22 mouse cellular contexts compared by ENCODE assay signal in the genomic region with DNA sequence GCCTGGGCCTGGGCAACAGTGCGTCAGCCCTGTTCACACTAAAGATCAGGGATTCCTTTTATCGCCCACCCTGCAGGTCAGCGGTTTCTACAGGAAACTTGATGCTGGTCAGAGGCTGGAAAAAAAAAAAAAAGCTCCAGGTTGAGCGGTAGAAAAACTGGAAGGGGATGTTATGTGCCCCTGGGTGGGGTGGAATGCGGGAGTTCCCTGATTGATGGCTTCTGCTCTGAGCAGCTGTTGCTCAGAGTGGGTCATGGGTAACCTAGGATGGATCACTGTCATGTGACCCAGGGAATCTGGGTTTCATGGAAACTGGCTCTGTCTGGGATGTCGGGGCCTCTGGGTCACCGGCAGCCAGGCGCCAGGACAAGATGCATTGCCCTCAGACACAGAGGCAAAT. TPM values are rescaled to one million over a fixed set of nuclear protein-coding genes. Genes with fewer than 3 reads are reported as not detected.
A peak's percentile ranks its signal among the peaks of the same experiment; 100 is the strongest.
DNase-seq lines count a peak whose midpoint lies in the region; ATAC-seq lines count a peak whose summit lies in the region.
"Had no signal": no experiment of that assay in that cellular context is flagged by ENCODE, and none has a peak within 500 bp of the region (broad histone marks: within the 10 kb centered on the region; RNA-seq: fewer than 3 reads in every experiment).

No protein-coding gene starts in this region.

- ATAC-seq in hindbrain, embryonic 11.5 days (ENCODE audit: low FRiP score) = no peak
- ATAC-seq in hindbrain, embryonic 14.5 days (ENCODE audit: low FRiP score) = no peak
- ATAC-seq in neural tube, embryonic 15.5 days (ENCODE audit: low FRiP score) = no peak
- 0 out of 2 replicates have a peak, but pooled peaks have one; percentile 22 for ATAC-seq in embryonic facial prominence, embryonic 13.5 days (ENCODE audit: insufficient number of reproducible peaks, insufficient read depth, low FRiP score, low TSS enrichment, low read depth)
- ATAC-seq in liver, embryonic 11.5 days (replicated peaks; ENCODE audit: low FRiP score) = no peak
- ATAC-seq: CD4-positive, CD25-positive, alpha-beta regulatory T cell, adult 4 months; forebrain, embryonic 14.5 days; hindbrain, embryonic 16.5 days; intestine, embryonic 15.5 days had no signal

- DNase-seq in hindbrain, embryonic 11.5 days (ENCODE audit: low spot score) = no peak
- DNase-seq in hindbrain, embryonic 14.5 days (ENCODE audit: low spot score) = no peak
- peak; percentile 34 for DNase-seq in neural tube, embryonic 10.5 days (ENCODE audit: extremely low spot score, low spot score)
- DNase-seq in liver, embryonic 11.5 days (ENCODE audit: low spot score) = no peak
- DNase-seq in heart, adult 9 months (ENCODE audit: low spot score in 2 of 2) = no peak
- no peak for DNase-seq in right cerebral cortex, postnatal 4 days
- DNase-seq: adrenal gland, postnatal 14 days; cerebellum, adult 9-10 months; heart, postnatal 4 days; kidney, adult 9 months; liver, embryonic 13.5 days; lung, adult 2 months; lung, postnatal 14 days had no signal

- no peak overlapping the region for H3K27ac ChIP-seq in hindbrain, embryonic 11.5 days (ENCODE audit: low read depth, low read length)
- H3K27ac ChIP-seq in hindbrain, embryonic 14.5 days = no peak overlapping the region
- no peak overlapping the region for H3K27ac ChIP-seq in neural tube, embryonic 15.5 days (replicated peaks)
- H3K27ac ChIP-seq in embryonic facial prominence, embryonic 13.5 days = no peak overlapping the region
- H3K27ac ChIP-seq in liver, embryonic 11.5 days (ENCODE audit: low read depth, low read length) = no peak overlapping the region
- H3K27ac ChIP-seq: heart, embryonic 10.5 days; intestine, embryonic 15.5 days; layer of hippocampus, adult 2 months; liver, embryonic 13.5 days; midbrain, embryonic 12.5 days had no signal

- no peak overlapping the region for H3K4me3 ChIP-seq in hindbrain, embryonic 11.5 days (ENCODE audit: low read depth, low read length)
- H3K4me3 ChIP-seq in hindbrain, embryonic 14.5 days (replicated peaks; ENCODE audit: low read length) = no peak overlapping the region
- H3K4me3 ChIP-seq in neural tube, embryonic 15.5 days (replicated peaks) = no peak overlapping the region
- no peak overlapping the region for H3K4me3 ChIP-seq in embryonic facial prominence, embryonic 13.5 days
- H3K4me3 ChIP-seq in liver, embryonic 11.5 days (ENCODE audit: low read depth, low read length) = no peak overlapping the region
- H3K4me3 ChIP-seq: heart, embryonic 10.5 days; intestine, embryonic 15.5 days; layer of hippocampus, adult 2 months; liver, embryonic 13.5 days; midbrain, embryonic 12.5 days had no signal

- H3K9me3 ChIP-seq in hindbrain, embryonic 11.5 days (ENCODE audit: control insufficient read depth, low read length) = no peaks in the 10 kb centered on the region
- H3K9me3 ChIP-seq in hindbrain, embryonic 14.5 days (ENCODE audit: control insufficient read depth, low read length) = no peaks in the 10 kb centered on the region
- no peaks in the 10 kb centered on the region for H3K9me3 ChIP-seq in neural tube, embryonic 15.5 days (replicated peaks)
- no peaks in the 10 kb centered on the region for H3K9me3 ChIP-seq in embryonic facial prominence, embryonic 13.5 days
- H3K9me3 ChIP-seq in liver, embryonic 11.5 days (ENCODE audit: control insufficient read depth, low read length) = no peaks in the 10 kb centered on the region
- H3K9me3 ChIP-seq: heart, embryonic 10.5 days; intestine, embryonic 15.5 days; liver, embryonic 13.5 days; midbrain, embryonic 12.5 days had no signal

- no peaks in the 10 kb centered on the region for H3K36me3 ChIP-seq in hindbrain, embryonic 11.5 days (ENCODE audit: control insufficient read depth, insufficient read depth, low read length)
- H3K36me3 ChIP-seq in hindbrain, embryonic 14.5 days (replicated peaks; ENCODE audit: control insufficient read depth, insufficient read depth) = no peaks in the 10 kb centered on the region
- H3K36me3 ChIP-seq in neural tube, embryonic 15.5 days = no peaks in the 10 kb centered on the region
- no peaks in the 10 kb centered on the region for H3K36me3 ChIP-seq in embryonic facial prominence, embryonic 13.5 days
- H3K36me3 ChIP-seq in liver, embryonic 11.5 days (ENCODE audit: control insufficient read depth, insufficient read depth, low read length) = no peaks in the 10 kb centered on the region
- H3K36me3 ChIP-seq: intestine, embryonic 15.5 days; liver, embryonic 13.5 days had no signal

- no peaks in the 10 kb centered on the region for H3K27me3 ChIP-seq in hindbrain, embryonic 11.5 days (ENCODE audit: control insufficient read depth, insufficient read depth, low read length)
- no peaks in the 10 kb centered on the region for H3K27me3 ChIP-seq in hindbrain, embryonic 14.5 days (ENCODE audit: control insufficient read depth, insufficient read depth, low read length)
- H3K27me3 ChIP-seq in neural tube, embryonic 15.5 days (replicated peaks) = no peaks in the 10 kb centered on the region
- no peaks in the 10 kb centered on the region for H3K27me3 ChIP-seq in embryonic facial prominence, embryonic 13.5 days
- H3K27me3 ChIP-seq in liver, embryonic 11.5 days (replicated peaks; ENCODE audit: control insufficient read depth, insufficient read depth, low read length) = no peaks in the 10 kb centered on the region
- H3K27me3 ChIP-seq: intestine, embryonic 15.5 days; liver, embryonic 13.5 days; midbrain, embryonic 12.5 days had no signal

- WGBS in hindbrain, embryonic 11.5 days = 69% methylated on average over 8 of the region's 8 CpGs
- 69% methylated on average over 8 of the region's 8 CpGs for WGBS in hindbrain, embryonic 14.5 days
- 75% methylated on average over 8 of the region's 8 CpGs for WGBS in neural tube, embryonic 15.5 days
- 61% methylated on average over 8 of the region's 8 CpGs for WGBS in embryonic facial prominence, embryonic 13.5 days
- 57% methylated on average over 8 of the region's 8 CpGs for WGBS in liver, embryonic 11.5 days

- no peak overlapping the region for H3K4me2 ChIP-seq in hindbrain, embryonic 11.5 days (replicated peaks; ENCODE audit: low read depth, low read length)
- H3K4me2 ChIP-seq in hindbrain, embryonic 14.5 days (replicated peaks) = no peak overlapping the region
- no peak overlapping the region for H3K4me2 ChIP-seq in neural tube, embryonic 15.5 days
- H3K4me2 ChIP-seq in embryonic facial prominence, embryonic 13.5 days = no peak overlapping the region
- no peak overlapping the region for H3K4me2 ChIP-seq in liver, embryonic 11.5 days
- H3K4me2 ChIP-seq: intestine, embryonic 15.5 days; liver, embryonic 13.5 days; midbrain, embryonic 12.5 days had no signal

- H3K9ac ChIP-seq in hindbrain, embryonic 11.5 days (ENCODE audit: low read depth, low read length) = 0 out of 2 replicates have a peak overlapping the region, but pooled peaks have one; percentile 20
- no peak overlapping the region for H3K9ac ChIP-seq in hindbrain, embryonic 14.5 days
- no peak overlapping the region for H3K9ac ChIP-seq in neural tube, embryonic 15.5 days (replicated peaks)
- H3K9ac ChIP-seq in embryonic facial prominence, embryonic 13.5 days = no peak overlapping the region
- H3K9ac ChIP-seq in liver, embryonic 11.5 days (ENCODE audit: low read depth, low read length) = no peak overlapping the region
- H3K9ac ChIP-seq: intestine, embryonic 15.5 days; liver, embryonic 13.5 days; midbrain, embryonic 12.5 days had no signal

- no peaks in the 10 kb centered on the region for H3K4me1 ChIP-seq in hindbrain, embryonic 11.5 days (replicated peaks; ENCODE audit: control insufficient read depth, insufficient read depth, low read length)
- H3K4me1 ChIP-seq in hindbrain, embryonic 14.5 days (replicated peaks; ENCODE audit: control insufficient read depth, insufficient read depth, low read length) = no peaks in the 10 kb centered on the region; the same call in 1 of the 2 replicates
- no peaks in the 10 kb centered on the region for H3K4me1 ChIP-seq in neural tube, embryonic 15.5 days
- peaks cover 20% of the 10 kb centered on the region for H3K4me1 ChIP-seq in embryonic facial prominence, embryonic 13.5 days
- H3K4me1 ChIP-seq in liver, embryonic 11.5 days (replicated peaks; ENCODE audit: control insufficient read depth, insufficient read depth, low read length) = no peaks in the 10 kb centered on the region
- H3K4me1 ChIP-seq: intestine, embryonic 15.5 days; liver, embryonic 13.5 days had no signal

RNA-seq across cellular contexts. Expression of gene Akna, which starts 23.2 kb away (rescaled TPM):
- polyA plus RNA-seq in hindbrain, embryonic 11.5 days (2014; fragmentation: Nextera tagmentation; extraction: Ambion mirVana) = 5.7 and 6.1 TPM in 2 replicates
- 3.9 and 4.6 TPM in 2 replicates for polyA plus RNA-seq in hindbrain, embryonic 14.5 days (2014; fragmentation: Nextera tagmentation; extraction: Ambion mirVana)
- polyA plus RNA-seq in neural tube, embryonic 15.5 days (2015; fragmentation: Nextera tagmentation; extraction: Ambion mirVana) = 3.1 and 7.3 TPM in 2 replicates
- 9.7 and 10.0 TPM in 2 replicates for polyA plus RNA-seq in embryonic facial prominence, embryonic 13.5 days (2015; fragmentation: Nextera tagmentation; extraction: Ambion mirVana)
- 8.8 and 8.9 TPM in 2 replicates for polyA plus RNA-seq in liver, embryonic 11.5 days (2014; fragmentation: Nextera tagmentation; extraction: Ambion mirVana)
